Mouse (Mus musculus) cortical plate, adult 2 months (tissue): ENCODE results near the gene Polr2c.

Source experiments
- CTCF ChIP-seq: fragments of 200-500 bp; IDR thresholded peaks from 2 replicates; pipeline ENCODE4 v1.5.1; 2011; ENCODE audit warnings: mild to moderate bottlenecking, control low read depth, low read length; ENCODE audit not compliant: insufficient read depth; ENCODE audit errors: extremely low read depth
- POLR2A ChIP-seq: fragments of 200-500 bp; IDR thresholded peaks from 2 replicates; pipeline ENCODE4 v1.6.1; 2011; ENCODE audit warnings: mild to moderate bottlenecking, low read length, control low read depth; ENCODE audit not compliant: insufficient read depth; ENCODE audit errors: extremely low read depth

- no peak for TF ChIP-seq CTCF
- no peak for TF ChIP-seq POLR2A
Observed at GRCm38 (mm10) chr8:94820553-94820952, 36.7 kb upstream of the Polr2c start.
